Mouse (Mus musculus): ENCODE results near the gene Papola. TPM values are rescaled to one million over a fixed set of nuclear protein-coding genes. Genes with fewer than 3 reads are reported as not detected.
A peak's percentile ranks its signal among the peaks of the same experiment; 100 is the strongest.

Gene Papola
- polyA plus RNA-seq, 1 experiment from 2014 or later = 225 TPM

- Histone ChIP-seq H3K9ac (no peak overlapping the region), H3K4me2 (replicated peaks) (no peak overlapping the region), H3K9me3 (no peaks in the 10 kb centered on the region), H3K27me3 (replicated peaks) (no peaks in the 10 kb centered on the region), H3K4me3 (replicated peaks) (no peak overlapping the region), H3K4me1 (replicated peaks) (no peaks in the 10 kb centered on the region), H3K27ac (no peak overlapping the region), H3K36me3 (peaks cover 11% of the 10 kb centered on the region)
- ATAC-seq = no peak
- 93% methylated on average over 4 of the region's 4 CpGs for WGBS
Measured at GRCm38 (mm10) chr12:105844406-105844805, 59.9 kb downstream of the Papola start.

- no peak overlapping the region for H3K9ac ChIP-seq
Measured at GRCm38 (mm10) chr12:105849102-105849501, 64.6 kb downstream of the Papola start.

GRCm38 (mm10) chr12:105850675-105851074 lies 66.2 kb downstream of the Papola start:
- Histone ChIP-seq H3K27me3 (replicated peaks) (no peaks in the 10 kb centered on the region), H3K9me3 (no peaks in the 10 kb centered on the region), H3K4me3 (replicated peaks) (no peak overlapping the region), H3K27ac (no peak overlapping the region), H3K36me3 (no peaks in the 10 kb centered on the region), H3K9ac (no peak overlapping the region), H3K4me2 (replicated peaks) (no peak overlapping the region), H3K4me1 (replicated peaks) (no peaks in the 10 kb centered on the region)
- WGBS = 76% methylated on average over 9 of the region's 9 CpGs
- no peak for ATAC-seq

More at GRCm38 (mm10) chr12:105849102-105849501, 64.6 kb downstream of the Papola start:
- Histone ChIP-seq H3K4me2 (replicated peaks) (no peak overlapping the region), H3K4me1 (replicated peaks) (no peaks in the 10 kb centered on the region), H3K36me3 (no peaks in the 10 kb centered on the region), H3K27ac (no peak overlapping the region), H3K4me3 (replicated peaks) (no peak overlapping the region), H3K9me3 (no peaks in the 10 kb centered on the region), H3K27me3 (replicated peaks) (no peaks in the 10 kb centered on the region)
- no peak for ATAC-seq
- 72% methylated on average over 8 of the region's 8 CpGs for WGBS

GRCm38 (mm10) chr12:105852798-105853197 lies 68.3 kb downstream of the Papola start:
- WGBS = 59% methylated on average over 7 of the region's 7 CpGs
- H3K9ac ChIP-seq = no peak overlapping the region
- no peak overlapping the region for H3K27ac ChIP-seq
- no peaks in the 10 kb centered on the region for H3K4me1 ChIP-seq (replicated peaks)
- H3K36me3 ChIP-seq = no peaks in the 10 kb centered on the region
- no peaks in the 10 kb centered on the region for H3K9me3 ChIP-seq
- H3K4me3 ChIP-seq (replicated peaks) = no peak overlapping the region
- H3K27me3 ChIP-seq (replicated peaks) = no peaks in the 10 kb centered on the region
- ATAC-seq = no peak
- no peak overlapping the region for H3K4me2 ChIP-seq (replicated peaks)

GRCm38 (mm10) chr12:105854639-105855038 lies 70.1 kb downstream of the Papola start:
- no peak overlapping the region for H3K4me2 ChIP-seq (replicated peaks)
- H3K36me3 ChIP-seq = no peaks in the 10 kb centered on the region
- no peak for ATAC-seq
- H3K9me3 ChIP-seq = no peaks in the 10 kb centered on the region
- H3K27ac ChIP-seq = no peak overlapping the region
- H3K9ac ChIP-seq = no peak overlapping the region
- no peaks in the 10 kb centered on the region for H3K4me1 ChIP-seq (replicated peaks)
- no peaks in the 10 kb centered on the region for H3K27me3 ChIP-seq (replicated peaks)
- H3K4me3 ChIP-seq (replicated peaks) = no peak overlapping the region
- WGBS = 34% methylated on average over 6 of the region's 6 CpGs

GRCm38 (mm10) chr12:105857902-105858640 lies 73.6 kb downstream of the Papola start:
- Histone ChIP-seq H3K9ac (no peak overlapping the region), H3K4me1 (replicated peaks) (no peaks in the 10 kb centered on the region), H3K9me3 (no peaks in the 10 kb centered on the region), H3K27me3 (replicated peaks) (no peaks in the 10 kb centered on the region), H3K4me3 (replicated peaks) (no peak overlapping the region), H3K27ac (no peak overlapping the region), H3K4me2 (replicated peaks) (no peak overlapping the region), H3K36me3 (no peaks in the 10 kb centered on the region)
- WGBS = 82% methylated on average over 5 of the region's 5 CpGs
- ATAC-seq = no peak

- no peaks in the 10 kb centered on the region for H3K9me3 ChIP-seq
- no peak for ATAC-seq
- no peak overlapping the region for H3K27ac ChIP-seq
- H3K4me3 ChIP-seq (replicated peaks) = no peak overlapping the region
- WGBS = 73% methylated on average over 6 of the region's 6 CpGs
- H3K36me3 ChIP-seq = no peaks in the 10 kb centered on the region
- no peak overlapping the region for H3K4me2 ChIP-seq (replicated peaks)
- no peak overlapping the region for H3K9ac ChIP-seq
- no peaks in the 10 kb centered on the region for H3K27me3 ChIP-seq (replicated peaks)
- H3K4me1 ChIP-seq (replicated peaks) = no peaks in the 10 kb centered on the region
Measured at GRCm38 (mm10) chr12:105862072-105862471, 77.6 kb downstream of the Papola start.

GRCm38 (mm10) chr12:105862607-105863006 lies 78.1 kb downstream of the Papola start:
- 78% methylated on average over 22 of the region's 22 CpGs for WGBS
- Histone ChIP-seq H3K27ac (no peak overlapping the region), H3K4me2 (replicated peaks) (no peak overlapping the region), H3K36me3 (no peaks in the 10 kb centered on the region), H3K9me3 (no peaks in the 10 kb centered on the region), H3K4me3 (replicated peaks) (no peak overlapping the region), H3K4me1 (replicated peaks) (no peaks in the 10 kb centered on the region), H3K27me3 (replicated peaks) (no peaks in the 10 kb centered on the region), H3K9ac (no peak overlapping the region)
- no peak for ATAC-seq

- Histone ChIP-seq H3K9me3 (no peaks in the 10 kb centered on the region), H3K27me3 (replicated peaks) (no peaks in the 10 kb centered on the region), H3K9ac (no peak overlapping the region), H3K4me1 (replicated peaks) (no peaks in the 10 kb centered on the region), H3K36me3 (no peaks in the 10 kb centered on the region), H3K27ac (no peak overlapping the region), H3K4me3 (replicated peaks) (no peak overlapping the region), H3K4me2 (replicated peaks) (no peak overlapping the region)
- no peak for ATAC-seq
- WGBS = 85% methylated on average over 11 of the region's 11 CpGs
Measured at GRCm38 (mm10) chr12:105863436-105863835, 78.9 kb downstream of the Papola start.

- no peak for ATAC-seq
- Histone ChIP-seq H3K27ac (no peak overlapping the region), H3K4me1 (replicated peaks) (0 out of 2 replicates have a peak, but pooled peaks cover 2% of the 10 kb centered on the region), H3K9ac (no peak overlapping the region), H3K27me3 (replicated peaks) (no peaks in the 10 kb centered on the region), H3K4me3 (replicated peaks) (no peak overlapping the region), H3K9me3 (no peaks in the 10 kb centered on the region), H3K36me3 (no peaks in the 10 kb centered on the region), H3K4me2 (replicated peaks) (no peak overlapping the region)
- 91% methylated on average over 2 of the region's 2 CpGs for WGBS
Measured at GRCm38 (mm10) chr12:105867646-105868045, 83.2 kb downstream of the Papola start.

GRCm38 (mm10) chr12:105869242-105869641 lies 84.7 kb downstream of the Papola start:
- 0 out of 2 replicates have a peak, but pooled peaks cover 2% of the 10 kb centered on the region for H3K4me1 ChIP-seq (replicated peaks)
- H3K4me2 ChIP-seq (replicated peaks) = peak overlapping the region; percentile 41
- no peak overlapping the region for H3K9ac ChIP-seq
- H3K36me3 ChIP-seq = no peaks in the 10 kb centered on the region
- H3K4me3 ChIP-seq (replicated peaks) = no peak overlapping the region
- WGBS = 28% methylated on average over 6 of the region's 6 CpGs
- H3K27me3 ChIP-seq (replicated peaks) = no peaks in the 10 kb centered on the region
- H3K9me3 ChIP-seq = no peaks in the 10 kb centered on the region
- peak; percentile 65 for ATAC-seq
- no peak overlapping the region for H3K27ac ChIP-seq

GRCm38 (mm10) chr12:105869696-105870095 lies 85.2 kb downstream of the Papola start:
- Histone ChIP-seq H3K36me3 (no peaks in the 10 kb centered on the region), H3K9me3 (no peaks in the 10 kb centered on the region), H3K4me3 (replicated peaks) (no peak overlapping the region), H3K4me2 (replicated peaks) (peak overlapping the region; percentile 41), H3K27me3 (replicated peaks) (no peaks in the 10 kb centered on the region), H3K9ac (no peak overlapping the region), H3K27ac (no peak overlapping the region), H3K4me1 (replicated peaks) (0 out of 2 replicates have a peak, but pooled peaks cover 2% of the 10 kb centered on the region)
- 22% methylated on average over 14 of the region's 14 CpGs for WGBS
- ATAC-seq = no peak

GRCm38 (mm10) chr12:105873283-105873682 lies 88.8 kb downstream of the Papola start:
- Histone ChIP-seq H3K4me3 (replicated peaks) (no peak overlapping the region), H3K9me3 (no peaks in the 10 kb centered on the region), H3K27me3 (replicated peaks) (peaks cover 2% of the 10 kb centered on the region; the same call in 1 of the 2 replicates), H3K9ac (no peak overlapping the region), H3K27ac (no peak overlapping the region), H3K4me1 (replicated peaks) (0 out of 2 replicates have a peak, but pooled peaks cover 2% of the 10 kb centered on the region), H3K4me2 (replicated peaks) (no peak overlapping the region), H3K36me3 (no peaks in the 10 kb centered on the region)
- ATAC-seq = no peak
- 51% methylated on average over 2 of the region's 2 CpGs for WGBS
